Mouse (Mus musculus): ENCODE data around the gene Pde6h.
"Not testable (repeated sequence)": the region's sequence is repeated elsewhere in the genome, so short reads cannot be mapped to it uniquely, and the experiment has no call there.

Gene Pde6h

GRCm38 (mm10) chr6:136923532-136923931 lies at the start of gene Pde6h:
Pde6h (plus strand) TSS chr6:136923832.
- no peak for DNase-seq (ENCODE audit: low spot score)

- no peak for DNase-seq (ENCODE audit: low spot score)
Measured at GRCm38 (mm10) chr6:136874599-136874998, 49.0 kb upstream of the Pde6h start.

GRCm38 (mm10) chr6:136875670-136876069 lies 48.0 kb upstream of the Pde6h start, which contains the start of gene Mgp:
Mgp (minus strand) TSS chr6:136875823.
- DNase-seq (ENCODE audit: low spot score) = peak; percentile 52

DNA sequence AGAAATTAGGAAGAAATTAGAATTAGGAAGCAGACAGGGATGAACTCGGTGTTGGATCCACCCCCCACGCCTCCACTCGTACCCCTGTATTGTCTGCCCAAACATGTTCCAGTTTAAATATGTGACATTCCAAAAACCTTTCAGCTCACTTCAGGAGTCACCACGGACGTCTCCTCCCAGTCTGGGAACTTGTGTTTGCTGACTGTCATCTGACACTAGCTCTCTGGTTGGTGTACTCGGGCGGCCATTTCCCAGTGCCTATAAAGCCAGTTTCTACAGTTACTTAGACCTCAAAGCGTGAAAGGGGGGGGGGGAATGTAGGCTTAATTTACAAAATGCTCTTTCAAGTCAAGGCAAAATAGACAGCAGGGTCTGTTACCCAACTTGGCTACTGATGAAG lies 42.0 kb upstream of the Pde6h start:
- DNase-seq (ENCODE audit: low spot score) = no peak

GRCm38 (mm10) chr6:136883431-136883915 lies 40.2 kb upstream of the Pde6h start:
- DNase-seq (ENCODE audit: low spot score) = no peak

- DNase-seq (ENCODE audit: low spot score) = no peak
Measured at GRCm38 (mm10) chr6:136883961-136884360, 39.7 kb upstream of the Pde6h start.

GRCm38 (mm10) chr6:136884766-136885165 lies 38.9 kb upstream of the Pde6h start:
- not testable (repeated sequence) for DNase-seq (ENCODE audit: low spot score)

- peak; percentile 37 for DNase-seq (ENCODE audit: low spot score)
Measured at GRCm38 (mm10) chr6:136887854-136888253, 35.8 kb upstream of the Pde6h start.

GRCm38 (mm10) chr6:136889067-136889466 lies 34.6 kb upstream of the Pde6h start:
- no peak for DNase-seq (ENCODE audit: low spot score)

- DNase-seq (ENCODE audit: low spot score) = no peak
Measured at GRCm38 (mm10) chr6:136889554-136889953, 34.1 kb upstream of the Pde6h start.

DNA sequence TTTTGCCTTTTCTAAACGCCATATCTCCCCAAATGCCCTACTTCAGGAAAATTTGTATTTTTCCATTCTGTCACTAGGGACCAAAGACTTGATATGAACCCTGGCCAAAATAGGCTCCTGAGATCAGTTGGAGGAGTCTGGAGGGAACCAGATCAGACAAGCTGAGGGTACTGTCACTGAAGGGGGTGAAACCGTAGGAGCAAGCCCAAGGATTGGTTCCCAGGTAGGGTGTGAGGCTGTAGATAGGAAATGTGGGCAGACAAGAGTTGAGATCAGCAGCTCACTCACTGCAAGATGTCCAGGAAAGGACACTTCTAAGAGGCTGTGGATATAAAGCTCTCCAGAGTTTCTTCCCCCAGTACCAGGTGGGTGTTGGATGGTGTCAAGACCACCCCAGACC lies 31.6 kb upstream of the Pde6h start:
- DNase-seq (ENCODE audit: low spot score) = no peak

DNA sequence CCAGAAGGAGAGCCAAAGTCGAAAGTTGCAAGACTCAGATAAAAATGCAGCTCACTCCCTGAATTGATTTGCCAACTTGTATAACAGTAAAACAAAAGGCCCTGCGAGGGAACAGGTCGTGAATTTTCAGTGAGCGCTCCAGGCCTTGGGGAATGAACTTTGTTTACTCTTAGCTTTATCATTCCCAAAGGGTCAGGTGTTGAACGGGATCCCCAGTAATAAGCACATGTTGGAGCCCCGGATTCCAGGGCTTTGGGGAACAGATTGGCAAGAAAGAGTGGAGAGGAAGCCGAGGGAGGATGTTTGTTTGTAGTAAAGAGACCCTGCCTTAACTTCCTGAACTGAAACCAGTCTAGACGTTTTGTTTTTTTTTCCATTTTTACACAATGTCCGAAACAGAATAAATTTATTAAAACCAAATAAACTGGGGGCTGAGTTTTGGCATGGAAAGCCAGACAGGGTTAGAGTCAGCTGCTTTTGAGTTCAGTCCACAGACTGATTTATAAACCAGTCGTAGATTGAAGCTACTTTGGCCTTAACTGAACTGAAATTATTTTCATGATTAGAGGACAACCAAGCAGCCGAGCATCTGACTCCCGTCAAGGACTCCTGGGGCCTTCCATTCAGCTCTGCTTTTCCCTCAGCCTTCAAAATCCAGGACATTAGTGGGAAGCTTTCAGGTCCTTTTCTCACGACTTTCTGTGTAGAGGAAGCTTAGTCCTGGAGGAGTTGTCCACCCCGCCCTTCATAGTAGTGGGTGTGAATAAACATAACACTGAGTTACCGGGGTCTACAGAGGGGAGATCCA lies 28.9 kb upstream of the Pde6h start:
- no peak for DNase-seq (ENCODE audit: low spot score)

DNA sequence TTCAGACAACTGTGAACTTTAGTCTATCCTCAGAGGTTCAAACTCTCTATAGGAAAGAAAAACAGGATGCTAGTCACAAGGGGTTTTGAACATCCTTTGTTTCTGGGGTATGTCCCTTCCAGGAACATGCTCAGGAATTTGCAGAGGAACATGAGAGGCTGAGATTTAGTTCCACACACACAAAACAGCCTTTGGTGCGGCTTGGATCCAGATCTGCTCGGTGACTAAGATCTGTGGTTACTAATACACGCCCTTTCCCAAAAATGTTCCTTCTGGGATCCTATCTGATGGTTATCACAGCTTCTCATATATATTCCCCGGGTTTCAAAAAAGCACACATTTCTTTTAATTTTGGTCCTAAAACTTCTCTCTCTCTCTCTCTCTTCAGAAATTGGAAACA lies 25.8 kb upstream of the Pde6h start:
- DNase-seq (ENCODE audit: low spot score) = no peak

- DNase-seq (ENCODE audit: low spot score) = no peak
Measured at GRCm38 (mm10) chr6:136898222-136898621, 25.4 kb upstream of the Pde6h start.

DNA sequence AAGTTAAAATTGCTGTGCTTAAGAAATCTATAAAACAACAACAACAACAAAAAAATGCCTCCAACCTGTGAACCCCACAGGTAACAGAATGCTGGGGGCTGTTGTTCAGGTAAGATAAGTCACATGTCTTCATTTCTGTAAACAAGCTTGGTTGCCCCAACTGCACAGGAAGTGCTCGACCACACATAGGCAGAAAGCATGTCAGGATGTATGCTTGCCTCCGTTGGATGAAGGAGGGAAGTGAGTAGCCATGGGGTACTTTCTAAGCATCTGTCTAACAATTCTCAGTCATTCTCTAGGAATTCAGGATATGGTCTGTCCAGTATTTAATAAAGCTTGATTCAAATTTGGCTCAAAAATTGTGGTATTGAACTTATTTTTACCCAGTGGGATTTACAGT lies 24.7 kb upstream of the Pde6h start:
- DNase-seq (ENCODE audit: low spot score) = no peak

DNA sequence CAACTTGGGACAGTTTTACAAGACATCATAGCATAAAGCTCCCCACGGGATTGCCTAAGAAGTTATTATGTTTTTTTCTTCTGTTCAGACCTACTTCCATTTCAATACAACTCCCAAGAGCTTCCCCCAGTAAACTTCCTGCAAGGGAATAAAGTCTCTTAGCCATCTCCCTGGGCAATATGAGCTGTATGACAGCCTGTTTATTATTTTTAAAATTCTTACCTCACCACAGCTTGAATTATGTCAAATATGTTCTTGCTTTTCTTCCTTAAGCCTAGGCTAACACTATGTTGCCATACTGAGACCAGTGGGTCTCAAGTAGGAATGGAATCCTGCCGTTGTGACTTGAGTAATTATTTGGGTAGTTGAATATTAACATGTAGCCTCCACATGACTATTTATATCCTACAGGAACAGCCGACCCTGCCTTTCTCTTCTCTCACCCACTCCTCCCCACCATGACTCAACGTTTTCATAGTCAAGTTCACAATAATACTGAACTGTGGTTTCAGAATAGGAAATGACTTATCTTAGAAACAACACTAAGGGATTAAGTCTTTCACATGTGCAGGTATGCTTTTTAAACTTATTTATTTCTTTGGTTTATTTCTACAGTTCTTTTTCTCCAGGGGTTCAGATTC lies 23.1 kb upstream of the Pde6h start:
- no peak for DNase-seq (ENCODE audit: low spot score)

- no peak for DNase-seq (ENCODE audit: low spot score)
Measured at GRCm38 (mm10) chr6:136901010-136901409, 22.6 kb upstream of the Pde6h start.

- no peak for DNase-seq (ENCODE audit: low spot score)
Measured at GRCm38 (mm10) chr6:136902527-136902926, 21.1 kb upstream of the Pde6h start.

DNA sequence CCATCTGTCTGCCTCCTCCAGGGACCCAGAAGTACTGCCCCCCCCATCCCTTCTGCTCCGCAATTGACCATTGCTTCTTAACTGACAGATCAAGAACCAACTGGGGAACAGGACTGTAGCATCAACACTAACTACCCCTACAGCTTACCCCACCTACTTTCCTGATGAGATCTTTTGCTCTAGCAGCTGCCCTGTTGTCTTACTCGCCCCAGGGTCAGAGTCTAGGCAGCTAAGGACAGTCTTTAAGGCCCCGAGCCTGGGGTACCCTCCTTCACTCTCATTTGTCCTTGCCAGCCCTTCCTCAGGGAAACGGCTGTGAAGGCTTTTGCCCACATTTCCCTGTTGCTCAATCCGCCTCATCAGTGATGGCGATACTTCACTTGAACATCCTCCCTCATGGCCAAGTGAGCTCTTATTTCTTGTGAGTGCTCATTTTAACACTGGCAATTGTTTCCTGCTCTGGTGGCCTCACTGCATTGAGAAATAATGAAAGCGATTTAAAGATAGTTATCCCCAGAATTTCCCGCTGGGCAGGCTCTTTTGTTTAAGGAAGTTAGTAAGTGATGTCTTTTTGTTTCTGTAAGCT lies 19.7 kb upstream of the Pde6h start:
- DNase-seq (ENCODE audit: low spot score) = no peak

GRCm38 (mm10) chr6:136906283-136906936 lies 17.2 kb upstream of the Pde6h start:
- no peak for DNase-seq (ENCODE audit: low spot score)

GRCm38 (mm10) chr6:136906937-136907293 lies 16.7 kb upstream of the Pde6h start:
- no peak for DNase-seq (ENCODE audit: low spot score)

GRCm38 (mm10) chr6:136910247-136910890 lies 13.3 kb upstream of the Pde6h start:
- DNase-seq (ENCODE audit: low spot score) = no peak

Data from ovary, postnatal 36 days (tissue).